In genomic region chr7:29248261-29248841, GRCm38 (mm10) we compare ENCODE assay signal across 7 mouse cellular contexts. TPM values are rescaled to one million over a fixed set of nuclear protein-coding genes. Genes with fewer than 3 reads are reported as not detected.
DNase-seq lines count a peak whose midpoint lies in the region; ATAC-seq and TF ChIP-seq lines count a peak whose summit lies in the region.

Gene 2200002D01Rik (minus strand): TSS chr7:29248466.

- peak; percentile 48 for DNase-seq in adrenal gland, postnatal 10 days
- no peak for DNase-seq in forebrain, embryonic 11.5 days (ENCODE audit: low spot score)
- DNase-seq in liver, adult 2 months (ENCODE audit: extremely low read depth, low read depth, low spot score): peak; percentile 70
- no peak for DNase-seq in midbrain, postnatal 0 days (ENCODE audit: low spot score)
- no peak for DNase-seq in cerebellum, postnatal 36 days
- DNase-seq in c-Kit-positive CD71-positive TER-119-positive erythroid progenitor cells, embryonic 14.5 days (ENCODE audit: low spot score): no peak

- no peaks in the 10 kb centered on the region for H3K79me2 ChIP-seq in liver, adult 2 months (ENCODE audit: control insufficient read depth, insufficient read depth, low read length)

- no peak within 1 kb of the TSS for H3K27ac ChIP-seq in forebrain, embryonic 11.5 days (ENCODE audit: low read depth, low read length)
- no peak within 1 kb of the TSS for H3K27ac ChIP-seq in hindbrain, embryonic 15.5 days (replicated peaks)
- H3K27ac ChIP-seq in liver, adult 2 months (replicated peaks; ENCODE audit: insufficient read depth, low read depth, low read length): peak within 1 kb of the TSS; percentile 78
- no peak within 1 kb of the TSS for H3K27ac ChIP-seq in midbrain, postnatal 0 days (ENCODE audit: low read depth, low read length)

- peak within 1 kb of the TSS; percentile 43 for H3K9ac ChIP-seq in forebrain, embryonic 11.5 days (ENCODE audit: low read length)
- no peak within 1 kb of the TSS for H3K9ac ChIP-seq in hindbrain, embryonic 15.5 days
- peak within 1 kb of the TSS; percentile 79 for H3K9ac ChIP-seq in liver, adult 2 months (ENCODE audit: low read depth, low read length)
- H3K9ac ChIP-seq in midbrain, postnatal 0 days (replicated peaks; ENCODE audit: low read length, poor library complexity, severe bottlenecking): no peak within 1 kb of the TSS

- peak; percentile 29; the same call in 1 of the 2 replicates for TF ChIP-seq CTCF in liver, adult 2 months (IDR thresholded peaks at IDR 0.05; ENCODE audit: low read depth, low read length)
- TF ChIP-seq CTCF in midbrain, postnatal 0 days (IDR thresholded peaks at IDR 0.05): no peak; the same call in 1 of the 2 replicates

- WGBS in forebrain, embryonic 11.5 days: 9% methylated on average over 20 of the region's 20 CpGs
- 15% methylated on average over 20 of the region's 20 CpGs for WGBS in hindbrain, embryonic 15.5 days
- WGBS in liver, adult 2 months: 22% methylated on average over 20 of the region's 20 CpGs
- 20% methylated on average over 20 of the region's 20 CpGs for WGBS in midbrain, postnatal 0 days

- no peaks in the 10 kb centered on the region; the same call in 1 of the 2 replicates for H3K4me1 ChIP-seq in forebrain, embryonic 11.5 days (replicated peaks; ENCODE audit: control insufficient read depth, insufficient read depth, low read length)
- H3K4me1 ChIP-seq in hindbrain, embryonic 15.5 days (replicated peaks): 0 out of 2 replicates have a peak, but pooled peaks cover 6% of the 10 kb centered on the region
- peaks cover 13% of the 10 kb centered on the region; the same call in 1 of the 2 replicates for H3K4me1 ChIP-seq in liver, adult 2 months (ENCODE audit: control insufficient read depth, insufficient read depth, low read length)
- H3K4me1 ChIP-seq in midbrain, postnatal 0 days (ENCODE audit: insufficient read depth, low read length): no peaks in the 10 kb centered on the region

- no peaks in the 10 kb centered on the region for H3K9me3 ChIP-seq in forebrain, embryonic 11.5 days (ENCODE audit: control insufficient read depth, low read length)
- no peaks in the 10 kb centered on the region for H3K9me3 ChIP-seq in hindbrain, embryonic 15.5 days
- no peaks in the 10 kb centered on the region for H3K9me3 ChIP-seq in midbrain, postnatal 0 days (ENCODE audit: low read length)

- peak within 1 kb of the TSS; percentile 7; the same call in 1 of the 2 replicates for H3K4me3 ChIP-seq in forebrain, embryonic 11.5 days (ENCODE audit: low read depth, low read length)
- H3K4me3 ChIP-seq in hindbrain, embryonic 15.5 days: peak within 1 kb of the TSS; percentile 7; the same call in 1 of the 2 replicates
- peak within 1 kb of the TSS; percentile 76 for H3K4me3 ChIP-seq in liver, adult 2 months (ENCODE audit: insufficient read depth, low read depth, low read length)
- H3K4me3 ChIP-seq in midbrain, postnatal 0 days (ENCODE audit: low read depth, low read length): no peak within 1 kb of the TSS

- ATAC-seq in forebrain, embryonic 11.5 days (replicated peaks; ENCODE audit: low FRiP score): peak; percentile 23; the same call in 1 of the 2 replicates
- ATAC-seq in hindbrain, embryonic 15.5 days (ENCODE audit: low FRiP score, low read depth): no peak
- no peak for ATAC-seq in midbrain, postnatal 0 days (ENCODE audit: low FRiP score)

- peaks cover 4% of the 10 kb centered on the region; the same call in 1 of the 2 replicates for H3K27me3 ChIP-seq in forebrain, embryonic 11.5 days (ENCODE audit: control insufficient read depth, insufficient read depth, low read length)
- H3K27me3 ChIP-seq in hindbrain, embryonic 15.5 days: peaks cover 21% of the 10 kb centered on the region
- no peaks in the 10 kb centered on the region for H3K27me3 ChIP-seq in liver, adult 2 months (ENCODE audit: control insufficient read depth, insufficient read depth, low read length)
- H3K27me3 ChIP-seq in midbrain, postnatal 0 days (ENCODE audit: insufficient read depth, low read length): peaks cover 9% of the 10 kb centered on the region; the same call in 1 of the 2 replicates

- no peaks in the 10 kb centered on the region; the same call in 1 of the 2 replicates for H3K36me3 ChIP-seq in forebrain, embryonic 11.5 days (ENCODE audit: control insufficient read depth, insufficient read depth, low read length)
- H3K36me3 ChIP-seq in hindbrain, embryonic 15.5 days: 0 out of 2 replicates have a peak, but pooled peaks cover 4% of the 10 kb centered on the region
- no peaks in the 10 kb centered on the region for H3K36me3 ChIP-seq in liver, adult 2 months (ENCODE audit: control insufficient read depth, insufficient read depth, low read length)
- peaks cover 19% of the 10 kb centered on the region for H3K36me3 ChIP-seq in midbrain, postnatal 0 days (ENCODE audit: insufficient read depth, low read length)

- H3K4me2 ChIP-seq in forebrain, embryonic 11.5 days (ENCODE audit: low read depth, low read length, severe bottlenecking): peak within 1 kb of the TSS; percentile 45
- peak within 1 kb of the TSS; percentile 41 for H3K4me2 ChIP-seq in hindbrain, embryonic 15.5 days
- H3K4me2 ChIP-seq in midbrain, postnatal 0 days (ENCODE audit: low read depth, low read length, poor library complexity, severe bottlenecking): peak within 1 kb of the TSS; percentile 32

- no peak for TF ChIP-seq POLR2A in liver, adult 2 months (IDR thresholded peaks at IDR 0.05; ENCODE audit: extremely low read depth, insufficient read depth, low read length)

RNA-seq across cellular contexts. Expression of gene 2200002D01Rik, which starts in this region (rescaled TPM):
- total RNA-seq in adrenal gland, postnatal 10 days (2021): 1 to 10 TPM; 2.0 to 2.4 TPM
- polyA plus RNA-seq in forebrain, embryonic 11.5 days (2014; fragmentation: Nextera tagmentation; extraction: Ambion mirVana): 1.8 and 5.7 TPM in 2 replicates
- 0.67 and 0.75 TPM in 2 replicates for polyA plus RNA-seq in hindbrain, embryonic 15.5 days (2015; fragmentation: Nextera tagmentation; extraction: Ambion mirVana)
- 2.3 and 6.9 TPM in 2 replicates for total RNA-seq in liver, adult 2 months (2014; rRNA removed)
- 5.2 and 7.4 TPM in 2 replicates for polyA plus RNA-seq in liver, adult 2 months (2012; rRNA removed)
- total RNA-seq in midbrain, postnatal 0 days (2014; rRNA removed): 0.52 TPM in 1 of 2 replicates, not detected in the other
- 1.2 and 2.0 TPM in 2 replicates for polyA plus RNA-seq in midbrain, postnatal 0 days (2015; fragmentation: Nextera tagmentation; extraction: Ambion mirVana)

Comparison
In these comparisons a context has a peak if more than half of its experiments do, and no peak if none do; other contexts are left out.
1. DNase-seq: peak in adrenal gland, postnatal 10 days (single experiment) and liver, adult 2 months (single experiment); none in forebrain, embryonic 11.5 days (single experiment), midbrain, postnatal 0 days (single experiment), cerebellum, postnatal 36 days (0 of 2) and c-Kit-positive CD71-positive TER-119-positive erythroid progenitor cells, embryonic 14.5 days (single experiment).
2. H3K9ac ChIP-seq: peak in forebrain, embryonic 11.5 days (single experiment) and liver, adult 2 months (single experiment); none in hindbrain, embryonic 15.5 days (single experiment) and midbrain, postnatal 0 days (single experiment).
3. Peak in every context shown above with its lines, with median percentiles within 50 percentile points of each other: H3K4me2 ChIP-seq.